Mouse (Mus musculus): ENCODE data around the gene Atp6v0a1.
A peak's percentile ranks its signal among the peaks of the same experiment; 100 is the strongest.

The Atp6v0a1 gene

GRCm38 (mm10) chr11:101027121-101027520, 17.9 kb downstream of the Atp6v0a1 start:
- DNase-seq (ENCODE audit: low read depth, low spot score): no peak

- no peak for DNase-seq (ENCODE audit: low read depth, low spot score)
Measured at GRCm38 (mm10) chr11:101029320-101029719, 20.1 kb downstream of the Atp6v0a1 start.

- DNase-seq (ENCODE audit: low read depth, low spot score): peak; percentile 72
Measured at GRCm38 (mm10) chr11:101030136-101030807, 21.0 kb downstream of the Atp6v0a1 start.

GRCm38 (mm10) chr11:101030808-101031156, 21.5 kb downstream of the Atp6v0a1 start:
- no peak for DNase-seq (ENCODE audit: low read depth, low spot score)

GRCm38 (mm10) chr11:101031470-101031869, 22.2 kb downstream of the Atp6v0a1 start:
- no peak for DNase-seq (ENCODE audit: low read depth, low spot score)

GRCm38 (mm10) chr11:101033856-101034500, 24.7 kb downstream of the Atp6v0a1 start:
- DNase-seq (ENCODE audit: low read depth, low spot score): no peak

GRCm38 (mm10) chr11:101034614-101035327, 25.5 kb downstream of the Atp6v0a1 start:
- no peak for DNase-seq (ENCODE audit: low read depth, low spot score)

- no peak for DNase-seq (ENCODE audit: low read depth, low spot score)
Measured at GRCm38 (mm10) chr11:101035328-101035695, 26.1 kb downstream of the Atp6v0a1 start.

GRCm38 (mm10) chr11:101037795-101038194, 28.5 kb downstream of the Atp6v0a1 start:
- DNase-seq (ENCODE audit: low read depth, low spot score): no peak

GRCm38 (mm10) chr11:101045826-101046225, 36.6 kb downstream of the Atp6v0a1 start:
- DNase-seq (ENCODE audit: low read depth, low spot score): no peak

GRCm38 (mm10) chr11:101046440-101046839, 37.2 kb downstream of the Atp6v0a1 start:
- DNase-seq (ENCODE audit: low read depth, low spot score): no peak

- no peak for DNase-seq (ENCODE audit: low read depth, low spot score)
Measured at GRCm38 (mm10) chr11:101047502-101047901, 38.2 kb downstream of the Atp6v0a1 start.

GRCm38 (mm10) chr11:101050359-101050758, 41.1 kb downstream of the Atp6v0a1 start:
- DNase-seq (ENCODE audit: low read depth, low spot score): no peak

- DNase-seq (ENCODE audit: low read depth, low spot score): no peak
Measured at GRCm38 (mm10) chr11:101051051-101051493, 41.8 kb downstream of the Atp6v0a1 start.

- no peak for DNase-seq (ENCODE audit: low read depth, low spot score)
Measured at GRCm38 (mm10) chr11:101051617-101052016, 42.4 kb downstream of the Atp6v0a1 start.

- DNase-seq (ENCODE audit: low read depth, low spot score): no peak
Measured at GRCm38 (mm10) chr11:101052751-101053473, 43.7 kb downstream of the Atp6v0a1 start.

GRCm38 (mm10) chr11:101053974-101054373, 44.7 kb downstream of the Atp6v0a1 start:
- DNase-seq (ENCODE audit: low read depth, low spot score): no peak

- DNase-seq (ENCODE audit: low read depth, low spot score): no peak
Measured at GRCm38 (mm10) chr11:101055418-101055817, 46.2 kb downstream of the Atp6v0a1 start.

GRCm38 (mm10) chr11:101056885-101057284, 47.6 kb downstream of the Atp6v0a1 start:
- no peak for DNase-seq (ENCODE audit: low read depth, low spot score)

GRCm38 (mm10) chr11:101057860-101058259, 48.6 kb downstream of the Atp6v0a1 start:
- peak; percentile 57 for DNase-seq (ENCODE audit: low read depth, low spot score)

- no peak for DNase-seq (ENCODE audit: low read depth, low spot score)
Measured at GRCm38 (mm10) chr11:101058726-101059125, 49.5 kb downstream of the Atp6v0a1 start.

GRCm38 (mm10) chr11:101059473-101059872, 50.2 kb downstream of the Atp6v0a1 start:
- no peak for DNase-seq (ENCODE audit: low read depth, low spot score)
